Mouse (Mus musculus) lung, postnatal 0 days (tissue): ENCODE measurements around the gene Ephb4. TPM values are rescaled to one million over a fixed set of nuclear protein-coding genes. Genes with fewer than 3 reads are reported as not detected.

Experiments
- ATAC-seq: fragments of 200-750 bp; cut with Nextera tagmentation; 2 replicates; pipeline ENCODE4 v1.8.0; 2017; ENCODE audit warnings: moderate library complexity
- DNase-seq: peaks from one replicate; pipeline ENCODE4 v3.0.0-alpha.2; 2016; ENCODE audit warnings: low spot score
- H3K27ac ChIP-seq: fragments of 300-500 bp; sonication (generic); 2 replicates; pipeline ENCODE4 v1.5.1; 2014; ENCODE audit warnings: antibody characterized with exemption, mild to moderate bottlenecking, low read length, mixed read lengths
- H3K27me3 ChIP-seq: fragments of 300-500 bp; sonication (generic); replicated peaks from 2 replicates; pipeline ENCODE4 v1.6.1; 2014; ENCODE audit warnings: low read length, mixed read lengths; ENCODE audit not compliant: insufficient read depth
- H3K36me3 ChIP-seq: fragments of 300-500 bp; sonication (generic); 2 replicates; pipeline ENCODE4 v1.6.1; 2014; ENCODE audit warnings: low read length, mixed read lengths; ENCODE audit not compliant: insufficient read depth
- H3K4me1 ChIP-seq: fragments of 300-500 bp; sonication (generic); 2 replicates; pipeline ENCODE4 v1.6.1; 2014; ENCODE audit warnings: antibody characterized with exemption, low read depth, low read length, mixed read lengths; ENCODE audit not compliant: insufficient read depth
- H3K4me2 ChIP-seq: fragments of 300-500 bp; sonication (generic); replicated peaks from 2 replicates; pipeline ENCODE4 v1.6.1; 2014; ENCODE audit warnings: low read depth, mild to moderate bottlenecking, low read length, moderate library complexity, mixed read lengths
- H3K4me3 ChIP-seq: fragments of 300-500 bp; sonication (generic); 2 replicates; pipeline ENCODE4 v1.5.1; 2014; ENCODE audit warnings: low read depth, low read length
- H3K9ac ChIP-seq: fragments of 300-500 bp; sonication (generic); replicated peaks from 2 replicates; pipeline ENCODE4 v1.6.1; 2014; ENCODE audit warnings: low read depth, mild to moderate bottlenecking
- H3K9me3 ChIP-seq: fragments of 300-500 bp; sonication (generic); 2 replicates; pipeline ENCODE4 v1.6.1; 2016; ENCODE audit warnings: low read length, mixed read lengths
- CTCF ChIP-seq: IDR thresholded peaks from 2 replicates; pipeline ENCODE4 v1.5.1; 2016; ENCODE audit warnings: antibody characterized with exemption, mild to moderate bottlenecking
- EP300 ChIP-seq: IDR thresholded peaks from 2 replicates; pipeline ENCODE4 v1.6.1; 2016; ENCODE audit warnings: antibody characterized with exemption, mild to moderate bottlenecking, control low read depth
- WGBS: fragments of 180-500 bp; shearing (Covaris S2); extraction: QIAGEN DNeasy Blood & Tissue Kit; methylation state at CpG from one replicate; pipeline ENCODE4 v1.1.7; 2014; 5-methylcytosine and 5-hydroxymethylcytosine counted together
- polyA plus RNA-seq: library from polyadenylated mRNA; unstranded; fragments of >200 nt; fragmentation: Nextera tagmentation; extraction: Ambion mirVana; gene quantifications from 2 replicates; pipeline ENCODE4 v1.2.1, GENCODE M21; 2015

Gene Ephb4
- polyA plus RNA-seq, 1 experiment from 2014 or later: 30.9 TPM

DNA sequence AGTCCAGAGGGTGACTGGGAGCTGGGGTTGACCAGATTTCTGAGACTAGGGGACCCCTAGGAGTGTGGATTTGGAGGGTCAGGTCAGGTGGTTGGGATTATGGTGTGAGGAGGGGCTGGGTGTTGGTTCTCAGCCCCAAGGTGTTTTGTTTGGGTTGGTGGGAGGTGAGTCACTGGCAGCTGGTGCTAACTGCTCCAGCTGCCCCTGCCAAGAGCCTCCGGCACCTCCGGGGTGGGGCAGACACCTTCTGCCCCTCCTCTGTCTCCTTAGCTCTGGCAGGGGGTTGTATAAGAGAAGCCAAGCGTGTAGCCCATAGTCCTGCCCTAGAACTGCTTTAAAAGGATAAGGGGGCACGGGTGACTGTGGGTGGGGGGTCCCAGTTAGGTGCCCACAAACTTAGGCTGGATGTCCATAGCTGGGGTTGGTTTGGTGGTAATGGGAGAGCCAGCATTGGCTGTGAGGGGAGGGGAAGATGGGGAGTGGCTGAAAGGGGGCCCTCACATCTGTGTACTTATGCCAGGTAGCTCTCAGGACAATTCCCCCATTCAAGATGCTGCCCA lies 24.7 kb downstream of the Ephb4 start:
- Histone ChIP-seq H3K4me3 (no peak overlapping the region), H3K27ac (no peak overlapping the region), H3K36me3 (peaks cover 28% of the 10 kb centered on the region), H3K4me1 (no peaks in the 10 kb centered on the region), H3K27me3 (no peaks in the 10 kb centered on the region), H3K4me2 (no peak overlapping the region), H3K9me3 (no peaks in the 10 kb centered on the region), H3K9ac (no peak overlapping the region)
- ATAC-seq: no peak
- WGBS: 49% methylated on average over 4 of the region's 4 CpGs
- DNase-seq: no peak
- TF ChIP-seq CTCF (no peak), EP300 (no peak)

- DNase-seq (peak; percentile 64), ATAC-seq (peak; percentile 43)
- Histone ChIP-seq H3K27ac (peak overlapping the region; percentile 23), H3K9me3 (no peaks in the 10 kb centered on the region), H3K9ac (no peak overlapping the region), H3K4me2 (no peak overlapping the region), H3K36me3 (peaks cover 25% of the 10 kb centered on the region), H3K4me1 (no peaks in the 10 kb centered on the region), H3K27me3 (no peaks in the 10 kb centered on the region), H3K4me3 (no peak overlapping the region)
- WGBS: 22% methylated on average over 2 of the region's 2 CpGs
- TF ChIP-seq EP300: no peak
- TF ChIP-seq CTCF: no peak
Measured at GRCm38 (mm10) chr5:137375627-137376026, 25.7 kb downstream of the Ephb4 start.

DNA sequence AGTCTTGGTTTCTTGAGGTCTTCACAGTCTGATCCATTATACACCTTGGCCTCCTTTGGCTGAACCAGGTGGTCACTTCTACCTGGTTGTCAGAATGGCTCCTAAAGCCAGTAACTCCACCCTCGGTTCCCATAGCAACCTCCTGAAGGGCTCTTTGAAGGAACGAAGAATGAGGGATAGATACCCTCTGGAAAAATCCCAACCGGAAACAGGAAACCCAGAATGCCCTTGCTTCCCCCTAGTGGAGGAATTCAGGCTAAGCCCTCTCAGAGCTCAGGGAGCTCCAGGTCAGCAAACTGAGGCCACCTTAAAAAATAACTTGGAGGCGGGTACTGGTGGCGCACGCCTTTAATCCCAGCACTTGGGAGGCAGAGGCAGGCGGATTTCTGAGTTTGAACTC lies 26.3 kb downstream of the Ephb4 start:
- Histone ChIP-seq H3K4me1 (no peaks in the 10 kb centered on the region), H3K9ac (no peak overlapping the region), H3K4me3 (no peak overlapping the region), H3K27ac (peak overlapping the region; percentile 23; the same call in 1 of the 2 replicates), H3K27me3 (no peaks in the 10 kb centered on the region), H3K36me3 (peaks cover 21% of the 10 kb centered on the region), H3K9me3 (no peaks in the 10 kb centered on the region), H3K4me2 (no peak overlapping the region)
- ATAC-seq: peak; percentile 55
- peak; percentile 84 for DNase-seq
- peak; percentile 71 for TF ChIP-seq CTCF
- no peak for TF ChIP-seq EP300
- 32% methylated on average over 7 of the region's 7 CpGs for WGBS

- Histone ChIP-seq H3K4me1 (no peaks in the 10 kb centered on the region), H3K9ac (no peak overlapping the region), H3K4me3 (no peak overlapping the region), H3K27me3 (no peaks in the 10 kb centered on the region), H3K4me2 (no peak overlapping the region), H3K9me3 (no peaks in the 10 kb centered on the region), H3K27ac (no peak overlapping the region), H3K36me3 (peaks cover 17% of the 10 kb centered on the region)
- TF ChIP-seq CTCF: no peak
- no peak for TF ChIP-seq EP300
- DNase-seq: no peak
- ATAC-seq: peak; percentile 9; the same call in 1 of the 2 replicates
- 37% methylated on average over 9 of the region's 9 CpGs for WGBS
Measured at GRCm38 (mm10) chr5:137376722-137377121, 26.8 kb downstream of the Ephb4 start.

DNA sequence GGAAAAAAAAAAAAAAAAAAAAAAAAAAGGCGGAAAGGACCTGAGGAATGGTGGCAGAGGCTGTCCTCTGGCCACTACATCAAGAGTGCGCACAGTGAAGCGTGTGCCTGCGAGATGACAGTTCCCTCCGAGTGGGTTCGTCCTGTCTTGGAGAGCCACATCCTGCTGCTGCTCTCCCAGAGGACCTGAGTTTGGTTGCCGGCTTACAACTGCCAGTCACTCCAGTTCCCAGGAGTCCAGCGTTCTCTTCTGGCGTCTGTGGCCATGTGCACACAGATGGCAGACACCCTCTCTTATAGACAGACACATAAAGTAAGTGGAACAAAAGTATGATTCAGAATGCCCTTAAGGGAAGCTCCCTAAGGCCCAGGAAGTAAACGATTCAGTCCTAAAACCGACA lies 27.3 kb downstream of the Ephb4 start:
- H3K4me1 ChIP-seq: no peaks in the 10 kb centered on the region
- no peak overlapping the region for H3K9ac ChIP-seq
- 10% methylated on average over 11 of the region's 11 CpGs for whole genome bisulfite sequencing
- no peak overlapping the region for H3K4me3 ChIP-seq
- no peak overlapping the region for H3K4me2 ChIP-seq
- H3K27ac ChIP-seq: no peak overlapping the region
- DNase-seq: peak; percentile 49
- no peaks in the 10 kb centered on the region for H3K9me3 ChIP-seq
- H3K36me3 ChIP-seq: peaks cover 13% of the 10 kb centered on the region
- no peaks in the 10 kb centered on the region for H3K27me3 ChIP-seq
- ATAC-seq: peak; percentile 29
- no peak for TF ChIP-seq CTCF
- TF ChIP-seq EP300: no peak

DNA sequence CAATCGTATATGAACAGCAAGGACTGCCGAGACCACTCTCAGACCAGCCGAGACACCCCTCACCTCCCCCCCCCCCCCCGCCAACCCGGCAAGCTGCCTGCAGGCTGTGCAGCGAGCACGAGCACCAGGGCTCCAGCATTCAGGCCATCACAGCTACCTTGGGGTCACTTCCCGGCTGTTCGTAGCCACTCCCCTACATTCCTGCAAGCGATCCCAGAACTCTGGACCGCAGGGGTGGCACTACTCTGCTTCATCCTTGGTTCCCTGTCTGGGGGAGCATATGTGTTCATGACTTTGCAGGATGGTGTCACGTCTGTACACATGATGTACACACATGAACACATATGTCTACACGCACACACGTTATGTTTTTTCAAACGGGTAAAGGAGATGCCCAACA lies 27.7 kb downstream of the Ephb4 start:
- Histone ChIP-seq H3K4me3 (no peak overlapping the region), H3K4me1 (no peaks in the 10 kb centered on the region), H3K9me3 (no peaks in the 10 kb centered on the region), H3K27ac (no peak overlapping the region), H3K9ac (no peak overlapping the region), H3K4me2 (no peak overlapping the region), H3K36me3 (peaks cover 8% of the 10 kb centered on the region; the same call in 1 of the 2 replicates), H3K27me3 (no peaks in the 10 kb centered on the region)
- 24% methylated on average over 12 of the region's 15 CpGs for WGBS
- no peak for ATAC-seq
- no peak for TF ChIP-seq CTCF
- no peak for DNase-seq

DNA sequence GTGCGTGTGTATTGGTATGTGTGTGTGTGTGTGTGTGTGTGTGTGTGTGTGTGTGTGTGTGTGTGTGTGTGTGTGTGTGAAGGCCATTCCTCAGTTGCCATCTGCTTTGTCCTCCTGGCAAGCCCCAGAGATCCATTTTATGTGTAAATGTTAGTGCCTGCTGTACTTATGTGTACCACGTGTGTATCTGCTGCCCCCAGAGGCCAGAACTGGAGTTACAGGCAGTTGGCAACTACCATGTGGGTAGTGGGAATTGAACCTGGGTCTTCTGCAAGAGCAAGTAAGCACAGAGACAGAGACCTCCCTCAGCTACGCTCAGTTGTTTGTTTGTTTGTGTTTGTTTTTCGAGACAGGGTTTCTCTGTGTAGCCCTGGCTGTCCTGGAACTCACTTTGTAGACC lies 31.2 kb downstream of the Ephb4 start:
- Histone ChIP-seq H3K9me3 (no peaks in the 10 kb centered on the region), H3K9ac (no peak overlapping the region), H3K27ac (no peak overlapping the region), H3K4me2 (no peak overlapping the region), H3K36me3 (no peaks in the 10 kb centered on the region), H3K4me3 (no peak overlapping the region), H3K27me3 (no peaks in the 10 kb centered on the region), H3K4me1 (no peaks in the 10 kb centered on the region)
- no peak for ATAC-seq
- WGBS: 29% methylated on average over 3 of the region's 4 CpGs
- DNase-seq: peak; percentile 55
- TF ChIP-seq EP300 (no peak), CTCF (peak; percentile 90)
